Mouse (Mus musculus): ENCODE measurements around the gene Mc3r.
A peak's percentile ranks its signal among the peaks of the same experiment; 100 is the strongest.

Gene Mc3r

GRCm38 (mm10) chr2:172248106-172248764, at the start of gene Mc3r:
Gene Mc3r (plus strand): TSS chr2:172248492.
- DNase-seq = peak; percentile 35

GRCm38 (mm10) chr2:172201998-172202780, 46.1 kb upstream of the Mc3r start:
- DNase-seq = no peak

GRCm38 (mm10) chr2:172207003-172207402, 41.3 kb upstream of the Mc3r start:
- peak; percentile 84 for DNase-seq

GRCm38 (mm10) chr2:172213480-172213879, 34.8 kb upstream of the Mc3r start:
- DNase-seq = no peak

GRCm38 (mm10) chr2:172214336-172214735, 34.0 kb upstream of the Mc3r start:
- no peak for DNase-seq

- DNase-seq = peak; percentile 63
These were observed 32.7 kb upstream of the Mc3r start for GRCm38 (mm10) chr2:172215508-172216162.

GRCm38 (mm10) chr2:172216163-172216915, 32.0 kb upstream of the Mc3r start:
- DNase-seq = peak; percentile 35

- no peak for DNase-seq
These were observed 30.4 kb upstream of the Mc3r start for GRCm38 (mm10) chr2:172217886-172218285.

- no peak for DNase-seq
These were observed 29.1 kb upstream of the Mc3r start for GRCm38 (mm10) chr2:172219186-172219585.

GRCm38 (mm10) chr2:172221656-172222393, 26.5 kb upstream of the Mc3r start:
- DNase-seq = peak; percentile 72

GRCm38 (mm10) chr2:172222394-172222785, 25.9 kb upstream of the Mc3r start:
- DNase-seq = no peak

GRCm38 (mm10) chr2:172222891-172223290, 25.4 kb upstream of the Mc3r start:
- no peak for DNase-seq

- no peak for DNase-seq
These were observed 24.7 kb upstream of the Mc3r start for GRCm38 (mm10) chr2:172223451-172224200.

- peak; percentile 13 for DNase-seq
These were observed 21.3 kb upstream of the Mc3r start for GRCm38 (mm10) chr2:172226945-172227344.

- no peak for DNase-seq
These were observed 20.5 kb upstream of the Mc3r start for GRCm38 (mm10) chr2:172227808-172228207.

- DNase-seq = no peak
These were observed 19.1 kb upstream of the Mc3r start for GRCm38 (mm10) chr2:172229190-172229589.

GRCm38 (mm10) chr2:172230126-172230525, 18.2 kb upstream of the Mc3r start:
- no peak for DNase-seq

- no peak for DNase-seq
These were observed 10.1 kb upstream of the Mc3r start for GRCm38 (mm10) chr2:172238220-172238619.

GRCm38 (mm10) chr2:172241031-172241430, 7.3 kb upstream of the Mc3r start:
- DNase-seq = peak; percentile 69

GRCm38 (mm10) chr2:172245497-172245896, 2.8 kb upstream of the Mc3r start:
- DNase-seq = no peak

GRCm38 (mm10) chr2:172249336-172249735, 1.0 kb downstream of the Mc3r start:
- DNase-seq = no peak

GRCm38 (mm10) chr2:172256418-172256817, 8.1 kb downstream of the Mc3r start:
- no peak for DNase-seq
